Mouse (Mus musculus): Measurements from ENCODE around the gene Cpsf6. TPM values are rescaled to one million over a fixed set of nuclear protein-coding genes. Genes with fewer than 3 reads are reported as not detected.

The Cpsf6 gene
- polyA plus RNA-seq, 1 experiment from 2014 or later, result 38.6 TPM

GRCm38 (mm10) chr10:117398044-117398780, 18.4 kb upstream of the Cpsf6 start:
- Histone ChIP-seq H3K36me3 (replicated peaks; ENCODE audit: insufficient read depth, low read length) (no peaks in the 10 kb centered on the region), H3K9me3 (ENCODE audit: low read length) (no peaks in the 10 kb centered on the region), H3K27me3 (ENCODE audit: insufficient read depth, low read length) (no peaks in the 10 kb centered on the region), H3K4me2 (ENCODE audit: low read depth, low read length) (no peak overlapping the region), H3K9ac (replicated peaks) (no peak overlapping the region), H3K4me3 (ENCODE audit: low read depth, low read length) (no peak overlapping the region), H3K27ac (ENCODE audit: low read depth) (no peak overlapping the region), H3K4me1 (ENCODE audit: insufficient read depth) (peaks cover 11% of the 10 kb centered on the region; the same call in 1 of the 2 replicates)
- WGBS (ENCODE audit: insufficient replicate concordance), result 55% methylated on average over 18 of the region's 18 CpGs
- no peak for ATAC-seq
- DNase-seq, result no peak
- no peak for TF ChIP-seq CTCF (IDR thresholded peaks at IDR 0.05; ENCODE audit: low read depth)
- TF ChIP-seq EP300 (IDR thresholded peaks at IDR 0.05; ENCODE audit: low read depth), result no peak

DNA sequence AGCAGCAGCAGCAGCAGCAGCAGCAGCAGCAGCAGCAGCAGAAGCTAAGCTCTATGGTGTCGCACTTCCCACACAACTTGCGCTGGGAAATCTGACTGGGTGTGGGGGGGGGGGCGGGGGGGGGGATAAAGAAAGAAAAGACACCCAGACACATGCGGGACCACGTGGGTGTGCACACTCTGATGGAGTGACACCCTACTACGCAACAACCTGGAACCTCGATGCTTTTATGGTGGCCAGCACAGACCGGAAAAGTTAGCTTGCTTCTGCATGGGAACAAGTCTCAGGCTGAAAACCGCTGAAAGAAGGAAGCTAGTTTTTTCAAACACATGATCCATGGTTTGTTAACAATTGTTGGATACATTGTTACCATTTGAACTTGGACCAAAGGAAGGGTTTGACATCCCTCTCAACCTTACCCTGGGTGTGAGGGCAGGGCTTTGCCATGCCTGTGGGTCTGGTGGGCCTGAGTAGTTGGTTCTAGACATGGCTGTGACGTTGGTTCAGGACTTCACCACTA, 17.4 kb upstream of the Cpsf6 start:
- Histone ChIP-seq H3K4me1 (ENCODE audit: insufficient read depth) (peaks cover 11% of the 10 kb centered on the region; the same call in 1 of the 2 replicates), H3K9me3 (ENCODE audit: low read length) (no peaks in the 10 kb centered on the region), H3K36me3 (replicated peaks; ENCODE audit: insufficient read depth, low read length) (no peaks in the 10 kb centered on the region), H3K4me3 (ENCODE audit: low read depth, low read length) (no peak overlapping the region), H3K27me3 (ENCODE audit: insufficient read depth, low read length) (no peaks in the 10 kb centered on the region), H3K27ac (ENCODE audit: low read depth) (no peak overlapping the region), H3K4me2 (ENCODE audit: low read depth, low read length) (no peak overlapping the region), H3K9ac (replicated peaks) (no peak overlapping the region)
- TF ChIP-seq CTCF (IDR thresholded peaks at IDR 0.05; ENCODE audit: low read depth) (no peak), EP300 (IDR thresholded peaks at IDR 0.05; ENCODE audit: low read depth) (no peak)
- 48% methylated on average over 9 of the region's 10 CpGs for WGBS (ENCODE audit: insufficient replicate concordance)
- DNase-seq (no peak), ATAC-seq (no peak)

DNA sequence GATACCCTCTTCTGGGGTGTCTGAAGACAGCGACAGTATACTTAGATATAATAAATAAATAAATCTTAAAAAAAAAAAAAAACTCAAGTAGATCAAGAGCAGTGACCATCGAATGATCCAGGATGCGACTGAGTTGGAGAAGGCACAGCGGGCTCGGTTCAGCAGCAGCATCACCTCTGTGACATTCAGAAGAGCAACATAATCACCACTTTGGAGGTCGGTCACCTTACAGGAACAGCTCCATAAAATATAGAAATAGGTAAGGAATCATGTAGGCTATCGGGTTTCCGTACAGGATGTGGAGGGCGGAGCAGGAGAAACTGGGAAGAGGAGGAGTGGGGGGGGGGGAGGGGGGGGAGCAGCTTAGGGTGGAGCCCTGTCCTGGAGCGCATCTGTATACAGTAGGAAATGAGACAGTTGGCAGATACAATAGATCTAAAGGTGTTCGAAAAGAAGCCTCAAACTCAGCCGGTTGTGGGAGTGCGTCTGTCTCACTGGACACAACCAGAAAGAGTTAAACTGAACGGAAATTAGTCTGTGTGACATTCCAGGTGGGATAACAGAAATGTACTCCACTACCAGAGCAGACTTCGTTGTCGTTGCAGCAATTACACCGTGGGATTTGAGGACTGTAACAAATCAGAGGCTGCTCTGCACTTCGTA, 16.7 kb upstream of the Cpsf6 start:
- Histone ChIP-seq H3K4me3 (ENCODE audit: low read depth, low read length) (no peak overlapping the region), H3K36me3 (replicated peaks; ENCODE audit: insufficient read depth, low read length) (no peaks in the 10 kb centered on the region), H3K27me3 (ENCODE audit: insufficient read depth, low read length) (no peaks in the 10 kb centered on the region), H3K9ac (replicated peaks) (no peak overlapping the region), H3K4me2 (ENCODE audit: low read depth, low read length) (no peak overlapping the region), H3K9me3 (ENCODE audit: low read length) (no peaks in the 10 kb centered on the region), H3K4me1 (ENCODE audit: insufficient read depth) (peaks cover 11% of the 10 kb centered on the region; the same call in 1 of the 2 replicates), H3K27ac (ENCODE audit: low read depth) (no peak overlapping the region)
- no peak for DNase-seq
- TF ChIP-seq CTCF (IDR thresholded peaks at IDR 0.05; ENCODE audit: low read depth) (no peak), EP300 (IDR thresholded peaks at IDR 0.05; ENCODE audit: low read depth) (no peak)
- no peak for ATAC-seq
- WGBS (ENCODE audit: insufficient replicate concordance), result 59% methylated on average over 18 of the region's 18 CpGs

DNA sequence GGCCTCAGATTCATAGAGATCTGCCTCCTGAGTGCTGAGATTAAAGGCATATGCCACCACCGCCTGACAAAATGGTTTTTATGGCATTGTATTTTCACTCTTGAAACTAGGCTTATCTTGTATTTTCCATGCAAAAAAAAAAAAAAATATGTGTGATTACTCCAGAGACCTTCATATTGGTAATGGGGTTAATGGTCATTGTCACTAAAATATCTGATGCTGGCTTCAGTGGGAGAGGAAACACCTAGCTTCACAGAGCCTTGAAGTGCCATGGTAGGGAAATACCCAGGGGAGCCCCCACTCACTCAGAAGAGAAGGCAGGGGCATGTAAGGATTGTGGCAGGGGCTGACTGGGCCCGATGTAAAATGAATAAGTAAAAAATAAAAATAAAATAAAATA, 16.0 kb upstream of the Cpsf6 start:
- Histone ChIP-seq H3K4me1 (ENCODE audit: insufficient read depth) (peaks cover 11% of the 10 kb centered on the region; the same call in 1 of the 2 replicates), H3K9me3 (ENCODE audit: low read length) (no peaks in the 10 kb centered on the region), H3K9ac (replicated peaks) (no peak overlapping the region), H3K27ac (ENCODE audit: low read depth) (no peak overlapping the region), H3K27me3 (ENCODE audit: insufficient read depth, low read length) (no peaks in the 10 kb centered on the region), H3K4me3 (ENCODE audit: low read depth, low read length) (no peak overlapping the region), H3K4me2 (ENCODE audit: low read depth, low read length) (no peak overlapping the region), H3K36me3 (replicated peaks; ENCODE audit: insufficient read depth, low read length) (no peaks in the 10 kb centered on the region)
- TF ChIP-seq EP300 (IDR thresholded peaks at IDR 0.05; ENCODE audit: low read depth), result no peak
- TF ChIP-seq CTCF (IDR thresholded peaks at IDR 0.05; ENCODE audit: low read depth), result no peak
- ATAC-seq, result no peak
- no peak for DNase-seq
- WGBS (ENCODE audit: insufficient replicate concordance), result 73% methylated on average over 2 of the region's 2 CpGs

DNA sequence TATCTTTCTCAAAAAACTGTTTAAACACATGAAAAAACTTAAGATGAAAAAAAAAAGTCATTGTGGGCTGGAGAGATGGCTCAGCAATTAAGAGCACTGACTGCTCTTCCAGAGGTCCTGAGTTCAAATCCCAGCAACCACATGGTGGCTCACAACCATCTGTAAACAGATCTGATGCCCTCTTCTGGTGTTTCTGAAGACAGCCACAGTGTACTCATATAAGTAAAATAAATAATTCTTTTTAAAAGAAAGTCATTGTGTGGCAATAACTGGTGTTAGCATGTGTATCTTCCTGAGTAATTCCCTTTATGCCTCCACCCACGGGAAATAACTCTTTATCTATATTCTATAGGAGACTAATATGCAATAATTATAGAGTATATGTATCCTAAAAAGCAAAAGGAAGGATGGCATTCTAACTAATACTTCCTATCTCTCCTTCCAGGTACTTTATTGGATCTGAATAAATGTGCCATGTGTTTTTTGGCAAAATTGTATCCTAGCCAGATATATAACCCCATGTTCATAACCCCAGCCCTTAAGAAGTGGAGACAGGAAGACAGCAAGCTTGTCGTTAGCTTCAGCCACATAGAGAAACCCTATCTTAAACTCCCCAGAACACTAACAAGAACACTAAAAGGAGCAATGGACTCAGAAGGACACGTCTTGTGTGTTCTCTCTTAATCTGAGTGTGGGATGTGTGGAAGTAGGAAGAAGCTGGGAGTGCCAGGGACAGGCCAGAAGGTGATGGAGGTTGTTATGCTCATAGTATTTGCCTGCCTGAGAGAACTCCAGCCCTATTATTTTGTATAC, 15.1 kb upstream of the Cpsf6 start:
- H3K9ac ChIP-seq (replicated peaks), result no peak overlapping the region
- H3K27ac ChIP-seq (ENCODE audit: low read depth), result no peak overlapping the region
- TF ChIP-seq EP300 (IDR thresholded peaks at IDR 0.05; ENCODE audit: low read depth), result no peak
- TF ChIP-seq CTCF (IDR thresholded peaks at IDR 0.05; ENCODE audit: low read depth), result 0 out of 2 replicates have a peak, but pooled peaks have one; percentile 2
- no peaks in the 10 kb centered on the region for H3K36me3 ChIP-seq (replicated peaks; ENCODE audit: insufficient read depth, low read length)
- no peak overlapping the region for H3K4me2 ChIP-seq (ENCODE audit: low read depth, low read length)
- H3K4me1 ChIP-seq (ENCODE audit: insufficient read depth), result peaks cover 11% of the 10 kb centered on the region; the same call in 1 of the 2 replicates
- H3K27me3 ChIP-seq (ENCODE audit: insufficient read depth, low read length), result no peaks in the 10 kb centered on the region
- H3K4me3 ChIP-seq (ENCODE audit: low read depth, low read length), result no peak overlapping the region
- no peak for DNase-seq
- no peaks in the 10 kb centered on the region for H3K9me3 ChIP-seq (ENCODE audit: low read length)
- WGBS (ENCODE audit: insufficient replicate concordance), result 76% methylated on average over 3 of the region's 3 CpGs
- no peak for ATAC-seq
